Mouse (Mus musculus) liver, adult (tissue): ENCODE data around the gene Tmem167.

Source experiments
- GATA4 ChIP-seq: IDR thresholded peaks from 2 replicates; pipeline ENCODE4 v1.6.1; 2014; ENCODE audit warnings: mild to moderate bottlenecking, low read length; ENCODE audit not compliant: insufficient replicate concordance

Gene Tmem167

DNA sequence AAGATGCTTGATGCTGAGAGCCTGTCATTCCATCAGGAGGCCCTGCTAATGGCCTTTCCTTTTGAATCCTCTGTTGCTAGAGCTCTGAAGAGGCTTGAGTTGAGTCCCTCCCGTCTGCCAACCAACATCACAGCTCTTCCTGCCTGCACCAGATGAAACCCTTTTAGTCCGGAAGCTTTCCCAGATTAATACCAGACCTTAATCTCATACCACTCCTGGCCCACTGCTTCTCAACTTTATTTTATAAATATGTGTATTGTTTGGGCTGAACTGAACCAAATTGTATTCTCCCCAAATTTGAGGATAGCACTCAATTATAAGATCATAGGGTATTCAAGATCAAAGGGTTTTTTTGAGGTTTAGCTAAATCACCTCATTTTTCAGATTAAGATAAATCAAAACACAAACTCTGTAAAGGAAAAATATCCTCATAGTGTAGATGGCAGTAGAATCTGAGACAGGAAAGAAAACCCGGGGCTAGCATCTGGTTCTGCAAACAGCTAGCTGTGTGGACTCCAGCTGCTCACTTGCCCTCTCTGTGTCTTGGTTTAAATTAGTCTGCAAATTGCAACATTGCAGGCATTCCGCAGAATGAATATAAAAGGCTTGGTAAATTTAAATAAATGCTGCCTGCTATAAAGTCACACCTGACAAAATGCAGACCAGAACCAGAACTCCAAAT lies 81.3 kb downstream of the Tmem167 start:
- TF ChIP-seq GATA4 = no peak

DNA sequence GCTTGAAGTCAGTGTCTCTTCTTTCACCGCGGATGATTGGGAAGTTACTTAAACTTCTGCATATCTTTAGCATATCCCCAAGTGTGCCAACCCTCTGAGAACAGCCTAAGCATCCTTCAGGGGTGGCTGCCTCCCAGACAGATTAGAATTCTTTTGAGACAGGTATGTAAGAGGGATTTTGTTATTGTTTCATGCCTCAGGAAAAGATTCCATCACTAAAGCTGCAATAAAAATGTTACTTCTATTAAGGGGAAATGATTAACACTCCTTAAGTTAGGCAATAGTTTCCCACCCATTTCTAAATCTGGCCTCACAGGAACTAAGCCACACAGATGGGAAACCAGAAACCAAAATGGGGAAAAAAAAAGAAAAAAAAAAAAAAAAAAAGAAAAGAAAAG lies 81.9 kb downstream of the Tmem167 start:
- TF ChIP-seq GATA4 = no peak

DNA sequence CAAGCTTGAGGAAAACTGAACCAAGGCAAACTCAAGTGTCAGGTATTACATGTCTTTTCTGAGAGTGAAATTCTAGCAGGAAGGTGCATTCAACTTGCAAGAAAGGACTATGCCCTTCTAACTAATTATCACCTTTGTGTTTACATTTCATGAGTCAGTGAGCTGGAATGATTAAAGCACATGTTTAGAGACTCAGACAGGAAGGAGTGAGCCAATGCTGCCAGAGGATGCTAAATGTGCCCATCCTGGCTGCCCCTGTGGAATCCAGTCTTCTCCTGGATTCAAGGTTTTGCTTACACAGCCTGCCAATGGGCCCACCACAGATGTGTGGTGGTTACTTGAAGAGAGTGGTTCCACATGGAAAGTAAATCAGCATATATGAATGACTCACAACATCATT lies 82.5 kb downstream of the Tmem167 start:
- TF ChIP-seq GATA4 = no peak

DNA sequence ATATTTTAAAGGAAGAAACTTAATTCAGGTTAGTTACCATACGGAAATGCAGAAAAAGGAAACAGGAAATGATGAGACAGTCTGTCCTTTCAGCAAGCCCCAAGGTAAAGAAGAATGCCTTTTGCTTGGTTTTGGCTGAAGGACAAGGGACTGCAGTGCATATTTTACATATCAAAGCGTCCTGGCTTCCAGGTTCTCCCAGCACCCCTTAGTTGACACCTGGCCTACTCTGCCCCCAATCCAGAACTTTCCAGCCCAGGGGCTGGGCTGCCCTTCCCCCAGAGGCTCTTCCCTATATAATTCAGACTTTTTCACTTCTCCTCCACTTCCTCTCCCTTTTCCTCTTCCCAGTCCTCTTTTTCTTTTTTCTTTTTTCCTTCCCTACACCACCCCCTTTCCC lies 86.7 kb downstream of the Tmem167 start:
- no peak for TF ChIP-seq GATA4

DNA sequence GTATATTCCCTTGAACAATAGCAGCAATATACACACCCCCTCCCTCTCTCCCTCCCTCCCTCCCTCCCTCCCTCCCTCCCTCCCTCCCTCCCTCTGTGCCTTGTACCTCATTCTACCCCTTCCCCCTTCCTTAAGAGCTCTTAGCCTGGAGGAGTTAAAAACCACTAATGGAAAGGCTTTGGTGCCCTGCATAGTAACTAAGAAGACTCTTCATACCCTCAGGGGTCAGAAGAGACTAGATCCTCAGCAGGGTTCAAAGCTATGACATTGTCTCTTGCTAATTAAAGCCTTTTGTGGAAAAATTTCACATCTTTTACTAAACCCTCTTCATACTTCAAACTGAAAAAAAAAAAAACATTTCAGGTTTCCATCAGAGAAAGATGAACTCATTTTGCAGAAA lies 93.3 kb downstream of the Tmem167 start:
- no peak for TF ChIP-seq GATA4

DNA sequence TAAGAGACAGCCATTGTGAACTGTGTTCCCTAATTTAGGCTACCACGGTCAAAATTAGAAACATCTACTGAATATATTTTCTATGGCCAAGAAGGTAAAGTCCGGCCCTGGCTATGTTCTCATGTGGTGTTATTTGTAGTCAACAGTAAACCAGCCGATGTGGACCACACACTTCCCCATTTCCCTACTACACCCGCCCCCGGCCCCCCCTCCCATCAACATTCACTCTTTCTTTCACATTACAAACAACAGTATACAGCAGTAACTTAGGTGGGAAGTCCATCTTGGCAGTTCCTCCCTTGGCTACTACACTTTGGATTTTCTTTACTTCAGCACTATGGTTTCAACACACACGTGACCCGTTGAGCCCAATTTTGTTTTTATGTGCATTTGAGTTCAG lies 94.6 kb downstream of the Tmem167 start:
- no peak for TF ChIP-seq GATA4

DNA sequence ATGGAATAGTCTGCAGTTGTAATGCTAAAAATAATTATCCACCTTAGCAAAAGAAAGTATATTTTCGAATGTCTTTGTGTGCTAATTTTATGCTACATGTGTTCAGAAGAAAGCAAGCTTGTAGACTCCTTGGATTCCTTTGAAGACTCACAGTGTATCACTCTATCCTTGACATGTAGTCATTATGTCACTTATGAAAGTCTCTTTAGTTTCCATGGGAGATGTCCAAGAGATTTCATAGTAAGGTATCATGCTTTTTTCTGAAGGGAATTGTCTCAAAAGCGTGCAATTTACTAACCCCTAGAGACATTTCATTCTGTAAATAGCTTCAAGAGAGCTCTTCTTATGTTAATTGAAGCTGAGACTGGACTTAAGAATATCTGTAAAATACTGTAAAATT lies 97.8 kb downstream of the Tmem167 start:
- TF ChIP-seq GATA4 = no peak

DNA sequence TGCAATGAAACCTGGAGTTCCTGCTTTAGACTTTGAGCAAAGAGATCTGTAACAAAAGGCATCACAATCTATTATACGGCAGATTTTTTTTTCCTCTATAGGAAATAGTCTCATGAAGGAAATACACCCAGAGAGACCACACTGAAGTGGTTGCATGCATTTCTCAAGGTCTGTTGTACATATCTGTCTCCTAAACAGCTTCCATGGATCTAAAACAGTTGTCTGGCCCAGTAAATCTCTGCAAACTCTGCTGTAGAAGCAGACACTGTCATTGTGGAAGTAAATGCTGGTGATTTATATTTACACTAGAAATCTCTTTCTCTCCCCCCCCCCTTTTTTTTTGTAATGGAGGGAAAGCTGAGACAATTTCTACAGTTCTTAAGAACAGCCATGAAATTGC lies 99.1 kb downstream of the Tmem167 start:
- TF ChIP-seq GATA4 = no peak

DNA sequence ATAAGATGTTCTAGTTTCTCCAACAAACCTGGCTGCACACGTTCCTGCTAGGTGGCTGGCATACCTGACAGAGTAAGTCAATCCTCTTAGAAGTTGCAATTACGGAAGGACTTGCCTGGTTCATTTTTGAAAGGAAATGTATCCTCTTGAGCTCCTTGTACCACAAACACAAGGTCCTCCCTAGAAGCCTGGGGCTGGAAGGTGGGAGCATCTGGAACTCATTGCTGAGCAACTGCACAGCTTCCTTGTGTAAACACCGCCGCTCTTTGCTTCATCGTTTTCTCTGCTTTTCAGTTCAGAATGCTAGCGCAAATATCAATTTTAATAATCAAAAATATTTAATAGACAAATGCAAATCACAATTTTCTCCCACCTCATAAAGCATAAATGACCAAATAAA lies 102.9 kb downstream of the Tmem167 start:
- TF ChIP-seq GATA4 = no peak
